Mouse (Mus musculus): ENCODE measurements at regions not wholly inside any gene's neighbourhood (a gene's known extent, or its start where the extent isn't known, plus 50 kb on each side); places are given as distances from the start of the nearest gene placed in this dataset.

GRCm38 (mm10) chr16:30775740-30776700, 176.5 kb downstream of the Fam43a start:
- DNase-seq (ENCODE audit: low spot score): no peak

- no peak for DNase-seq (ENCODE audit: low spot score)
These were observed 177.9 kb downstream of the Fam43a start for GRCm38 (mm10) chr16:30777416-30777815.

- no peak for DNase-seq (ENCODE audit: low spot score)
These were observed 178.6 kb downstream of the Fam43a start for GRCm38 (mm10) chr16:30778078-30778477.

- no peak for DNase-seq (ENCODE audit: low spot score)
These were observed 179.4 kb downstream of the Fam43a start for GRCm38 (mm10) chr16:30778945-30779344.

- DNase-seq (ENCODE audit: low spot score): no peak
These were observed 184.7 kb downstream of the Fam43a start for GRCm38 (mm10) chr16:30784261-30784660.

GRCm38 (mm10) chr16:30784949-30785348, 185.4 kb downstream of the Fam43a start:
- DNase-seq (ENCODE audit: low spot score): no peak

GRCm38 (mm10) chr16:30786060-30786459, 186.5 kb downstream of the Fam43a start:
- DNase-seq (ENCODE audit: low spot score): no peak

GRCm38 (mm10) chr16:30787351-30787750, 187.8 kb downstream of the Fam43a start:
- no peak for DNase-seq (ENCODE audit: low spot score)

GRCm38 (mm10) chr16:30788321-30788781, 188.8 kb downstream of the Fam43a start:
- no peak for DNase-seq (ENCODE audit: low spot score)

- no peak for DNase-seq (ENCODE audit: low spot score)
These were observed 189.6 kb downstream of the Fam43a start for GRCm38 (mm10) chr16:30788944-30789781.

GRCm38 (mm10) chr16:30790036-30790435, 190.5 kb downstream of the Fam43a start:
- no peak for DNase-seq (ENCODE audit: low spot score)

- no peak for DNase-seq (ENCODE audit: low spot score)
These were observed 191.1 kb downstream of the Fam43a start for GRCm38 (mm10) chr16:30790551-30791001.

GRCm38 (mm10) chr16:30791048-30791855, 191.7 kb downstream of the Fam43a start:
- DNase-seq (ENCODE audit: low spot score): no peak

- DNase-seq (ENCODE audit: low spot score): no peak
These were observed 193.3 kb downstream of the Fam43a start for GRCm38 (mm10) chr16:30792738-30793377.

GRCm38 (mm10) chr16:30793378-30793753, 193.8 kb downstream of the Fam43a start:
- no peak for DNase-seq (ENCODE audit: low spot score)

GRCm38 (mm10) chr16:30793856-30794255, 194.3 kb downstream of the Fam43a start:
- DNase-seq (ENCODE audit: low spot score): no peak

GRCm38 (mm10) chr16:30795501-30795904, 196.0 kb downstream of the Fam43a start:
- DNase-seq (ENCODE audit: low spot score): no peak

- no peak for DNase-seq (ENCODE audit: low spot score)
These were observed 196.6 kb downstream of the Fam43a start for GRCm38 (mm10) chr16:30796103-30796502.

- DNase-seq (ENCODE audit: low spot score): no peak
These were observed 197.5 kb downstream of the Fam43a start for GRCm38 (mm10) chr16:30797006-30797405.

GRCm38 (mm10) chr16:30797973-30798471, 198.5 kb downstream of the Fam43a start:
- DNase-seq (ENCODE audit: low spot score): no peak

GRCm38 (mm10) chr16:30798536-30798935, 199.0 kb downstream of the Fam43a start:
- DNase-seq (ENCODE audit: low spot score): no peak

Data from layer of hippocampus, adult 9-10 months (tissue).